Mouse (Mus musculus) urinary bladder, postnatal 10 days (tissue): ENCODE measurements around the gene Aldh16a1.

Source experiments
- DNase-seq: peaks from one replicate; pipeline ENCODE4 v3.0.0; 2022; ENCODE audit warnings: low spot score

Aldh16a1 gene

DNA sequence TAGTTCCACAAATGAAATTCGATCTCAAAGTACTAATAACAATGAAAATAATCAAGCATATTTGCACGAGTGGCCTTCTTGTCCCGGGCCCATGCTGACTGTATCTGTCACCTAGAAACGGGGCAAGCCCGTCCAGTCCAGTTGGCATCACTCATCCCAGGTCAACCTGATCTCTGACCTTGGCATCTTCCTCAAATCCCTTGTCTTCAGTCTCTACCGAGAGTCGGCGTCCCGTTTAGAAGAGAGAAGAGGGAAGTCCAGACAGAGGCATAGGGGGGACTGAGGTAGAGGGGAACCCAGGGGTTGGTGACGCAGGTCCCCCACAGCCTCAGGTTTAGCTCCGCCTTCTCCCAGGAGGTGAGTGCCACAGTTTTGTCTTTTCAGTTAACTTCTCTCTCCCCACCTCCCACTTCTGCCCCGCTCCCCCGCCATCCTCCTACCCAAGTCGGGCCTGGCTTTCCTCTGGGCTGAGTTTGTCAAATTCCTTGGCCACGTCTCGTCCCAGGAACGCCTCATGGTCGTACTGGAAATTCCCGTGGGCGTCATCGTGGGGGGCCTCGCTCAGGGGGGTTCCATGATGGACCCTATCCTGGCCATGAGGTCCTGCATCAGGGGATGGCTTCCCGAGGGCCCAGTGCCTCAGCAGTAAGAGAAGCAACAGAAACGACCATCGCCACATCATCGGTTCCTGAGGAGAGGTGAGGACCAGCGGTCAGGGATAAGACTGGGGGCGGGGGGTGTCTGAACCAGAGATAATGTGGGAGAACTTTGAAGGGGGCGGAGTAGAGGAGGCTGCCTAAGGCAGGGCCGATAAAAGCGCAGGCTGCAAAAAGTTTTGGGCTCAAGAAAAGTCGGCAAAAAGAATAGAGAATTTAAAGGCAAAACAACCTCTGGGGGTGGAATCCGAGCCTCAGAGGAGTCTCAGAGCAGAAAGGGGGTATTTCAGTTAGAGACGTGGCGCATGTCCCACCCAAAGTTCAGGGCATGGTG is 63.1 kb downstream of the Aldh16a1 start:
- DNase-seq: no peak
